Mouse (Mus musculus): Measurements from ENCODE around the gene Mb.

Mb gene

GRCm38 (mm10) chr15:77027675-77028074 lies 22.8 kb downstream of the Mb start:
- DNase-seq (ENCODE audit: low read depth, low spot score) = no peak

GRCm38 (mm10) chr15:77027117-77027516 lies 23.4 kb downstream of the Mb start:
- DNase-seq (ENCODE audit: low read depth, low spot score) = no peak

GRCm38 (mm10) chr15:77025884-77026583 lies 24.4 kb downstream of the Mb start:
- DNase-seq (ENCODE audit: low read depth, low spot score) = no peak

- DNase-seq (ENCODE audit: low read depth, low spot score) = no peak
Measured at GRCm38 (mm10) chr15:77022401-77022957, 28.0 kb downstream of the Mb start.

GRCm38 (mm10) chr15:77021851-77022250 lies 28.6 kb downstream of the Mb start:
- DNase-seq (ENCODE audit: low read depth, low spot score) = no peak

GRCm38 (mm10) chr15:77021056-77021455 lies 29.4 kb downstream of the Mb start:
- no peak for DNase-seq (ENCODE audit: low read depth, low spot score)

GRCm38 (mm10) chr15:77020136-77020535 lies 30.3 kb downstream of the Mb start:
- no peak for DNase-seq (ENCODE audit: low read depth, low spot score)

GRCm38 (mm10) chr15:77019533-77019932 lies 30.9 kb downstream of the Mb start:
- DNase-seq (ENCODE audit: low read depth, low spot score) = no peak

- DNase-seq (ENCODE audit: low read depth, low spot score) = peak; percentile 63
Measured at GRCm38 (mm10) chr15:77018740-77019340, 31.6 kb downstream of the Mb start.

GRCm38 (mm10) chr15:77017897-77018296 lies 32.6 kb downstream of the Mb start:
- DNase-seq (ENCODE audit: low read depth, low spot score) = no peak

GRCm38 (mm10) chr15:77016509-77016908 lies 34.0 kb downstream of the Mb start:
- DNase-seq (ENCODE audit: low read depth, low spot score) = no peak

GRCm38 (mm10) chr15:77014985-77015384 lies 35.5 kb downstream of the Mb start:
- DNase-seq (ENCODE audit: low read depth, low spot score) = no peak

GRCm38 (mm10) chr15:77014431-77014830 lies 36.0 kb downstream of the Mb start:
- no peak for DNase-seq (ENCODE audit: low read depth, low spot score)

GRCm38 (mm10) chr15:77013753-77014241 lies 36.7 kb downstream of the Mb start:
- peak; percentile 76 for DNase-seq (ENCODE audit: low read depth, low spot score)

GRCm38 (mm10) chr15:77008851-77009250 lies 41.6 kb downstream of the Mb start:
- DNase-seq (ENCODE audit: low read depth, low spot score) = no peak

GRCm38 (mm10) chr15:77003868-77004215 lies 46.6 kb downstream of the Mb start:
- DNase-seq (ENCODE audit: low read depth, low spot score) = peak; percentile 84

- DNase-seq (ENCODE audit: low read depth, low spot score) = no peak
Measured at GRCm38 (mm10) chr15:77003173-77003867, 47.1 kb downstream of the Mb start.

- peak; percentile 40 for DNase-seq (ENCODE audit: low read depth, low spot score)
Measured at GRCm38 (mm10) chr15:76998878-76999588, 51.4 kb downstream of the Mb start.

GRCm38 (mm10) chr15:76998048-76998447 lies 52.4 kb downstream of the Mb start:
- DNase-seq (ENCODE audit: low read depth, low spot score) = no peak

- DNase-seq (ENCODE audit: low read depth, low spot score) = no peak
Measured at GRCm38 (mm10) chr15:76994413-76994812, 56.1 kb downstream of the Mb start.

GRCm38 (mm10) chr15:76987542-76988094 lies 62.9 kb downstream of the Mb start:
- peak; percentile 95 for DNase-seq (ENCODE audit: low read depth, low spot score)
